Mouse (Mus musculus): ENCODE measurements around the gene Hspa2.

DNA sequence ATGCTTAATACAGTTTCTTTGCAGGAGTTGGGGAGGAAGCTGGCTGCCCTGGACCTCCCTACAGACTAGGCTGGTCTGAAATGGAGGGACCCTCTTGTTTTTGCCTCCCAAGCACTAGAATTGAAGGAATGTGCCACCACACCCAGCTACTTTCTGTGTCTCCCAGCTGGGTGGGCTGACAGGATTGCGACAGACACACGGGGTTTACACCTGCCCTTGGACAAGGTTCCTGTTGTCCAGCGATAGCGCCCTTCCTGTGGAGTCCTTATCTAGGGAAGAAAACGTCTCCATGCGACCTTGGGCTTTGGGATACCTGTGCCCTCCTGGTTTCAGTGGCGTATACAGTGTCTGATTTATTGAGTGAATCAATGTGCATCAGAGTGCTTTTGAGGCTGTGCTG, 23.8 kb upstream of the Hspa2 start:
- TF ChIP-seq POLR2A (IDR thresholded peaks at IDR 0.05; ENCODE audit: insufficient read depth, low read depth, low read length) (no peak), CTCF (IDR thresholded peaks at IDR 0.05; ENCODE audit: insufficient read depth, low read depth, low read length) (no peak)

Measured in olfactory bulb, adult 2 months (tissue).